Mouse (Mus musculus): ENCODE measurements at regions not wholly inside any gene's neighbourhood (a gene's known extent, or its start where the extent isn't known, plus 50 kb on each side); places are given as distances from the start of the nearest gene placed in this dataset.

DNA sequence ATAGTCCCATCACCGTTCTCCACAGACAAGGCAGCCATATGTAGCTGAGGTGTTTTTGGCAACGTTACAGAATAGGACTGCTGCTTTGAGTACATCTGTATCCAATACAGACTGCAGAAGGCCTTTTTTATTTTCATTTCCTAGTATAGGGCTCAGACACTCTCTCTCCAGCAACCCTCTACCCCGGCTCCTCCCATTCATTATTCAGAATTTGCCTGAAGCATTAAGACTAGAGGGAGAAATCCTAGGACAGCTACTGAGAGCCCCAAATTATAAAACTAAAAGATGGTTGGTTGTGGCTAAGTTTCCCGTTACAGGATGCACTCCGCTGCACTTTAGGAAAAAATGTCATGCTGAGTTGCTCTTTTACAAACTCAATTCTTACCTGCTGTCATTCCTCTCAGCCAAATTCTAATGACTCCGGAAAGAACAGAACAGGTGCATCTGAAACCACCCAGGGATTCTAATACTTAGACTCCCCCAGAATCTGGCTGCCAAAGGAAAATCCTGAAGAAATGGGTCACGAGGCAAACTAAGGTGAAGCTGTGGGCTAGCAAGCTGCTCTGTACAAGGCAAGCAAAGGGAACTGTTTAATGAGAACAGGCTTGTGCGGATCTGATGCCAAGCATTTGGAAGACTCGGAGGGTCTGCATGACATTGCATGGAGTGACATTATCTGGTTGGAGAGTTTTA, 189.1 kb upstream of the Dph6 start:
- H3K27me3 ChIP-seq (ENCODE audit: control insufficient read depth, insufficient read depth, insufficient read length): no peaks in the 10 kb centered on the region
- H3ac ChIP-seq (ENCODE audit: control insufficient read depth, insufficient read length): no peak overlapping the region
- no peaks in the 10 kb centered on the region for H3K79me2 ChIP-seq (ENCODE audit: control insufficient read depth, insufficient read depth)
- H3K36me3 ChIP-seq (ENCODE audit: control insufficient read depth, insufficient read depth): no peaks in the 10 kb centered on the region
- no peak overlapping the region for H3K4me2 ChIP-seq (ENCODE audit: low read depth)
- H3K4me3 ChIP-seq: no peak overlapping the region
- TF ChIP-seq TCF12 (IDR thresholded peaks at IDR 0.05; ENCODE audit: insufficient read depth, poor library complexity, severe bottlenecking) (no peak), MYOD1 (IDR thresholded peaks at IDR 0.05; ENCODE audit: control insufficient read depth in 1 of 3, insufficient read length in 2 of 3, low read depth in 2 of 3) (no peak), CEBPB (IDR thresholded peaks at IDR 0.05; ENCODE audit: insufficient read depth, poor library complexity, severe bottlenecking) (no peak), POLR2A (IDR thresholded peaks at IDR 0.05; ENCODE audit: insufficient read length, low read depth) (no peak), TCF3 (IDR thresholded peaks at IDR 0.05; ENCODE audit: insufficient read length, low read depth) (no peak), REST (IDR thresholded peaks at IDR 0.05; ENCODE audit: insufficient read depth, insufficient read length) (no peak), E2F4 (IDR thresholded peaks at IDR 0.05; ENCODE audit: insufficient read depth) (no peak), MAX (IDR thresholded peaks at IDR 0.05; ENCODE audit: low read depth) (no peak), USF1 (IDR thresholded peaks at IDR 0.05; ENCODE audit: low read depth) (no peak), SRF (IDR thresholded peaks at IDR 0.05; ENCODE audit: control insufficient read depth, insufficient read length, low read depth) (no peak), MYOG (IDR thresholded peaks at IDR 0.05; ENCODE audit: control insufficient read depth in 1 of 3, insufficient read depth in 1 of 3, insufficient read length in 2 of 3, low read depth in 2 of 3) (no peak), POLR2AphosphoS2 (IDR thresholded peaks at IDR 0.05; ENCODE audit: insufficient read length, low read depth) (no peak)

DNA sequence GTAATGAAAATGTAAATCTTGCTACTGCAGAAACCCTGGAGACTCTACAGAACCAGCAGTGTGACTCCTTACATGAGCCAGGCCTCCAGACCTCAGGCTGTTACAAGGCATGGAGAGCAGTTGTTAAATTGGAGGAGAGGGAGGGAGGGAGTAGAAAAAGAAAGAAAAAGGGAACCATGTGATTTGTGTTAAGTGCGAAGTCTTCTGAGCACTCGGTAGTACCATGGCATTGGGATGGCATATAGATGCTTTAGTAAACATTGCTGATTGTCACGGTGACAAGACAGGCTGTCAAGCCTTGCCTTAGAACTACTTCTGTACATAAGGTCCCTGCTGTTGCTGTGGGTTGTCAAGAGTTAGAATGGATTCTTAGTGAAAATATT, 189.6 kb upstream of the Dph6 start:
- H3ac ChIP-seq (ENCODE audit: control insufficient read depth, insufficient read length): no peak overlapping the region
- no peak overlapping the region for H3K4me3 ChIP-seq
- H3K79me2 ChIP-seq (ENCODE audit: control insufficient read depth, insufficient read depth): no peaks in the 10 kb centered on the region
- TF ChIP-seq CEBPB (IDR thresholded peaks at IDR 0.05; ENCODE audit: insufficient read depth, poor library complexity, severe bottlenecking) (no peak), TCF3 (IDR thresholded peaks at IDR 0.05; ENCODE audit: insufficient read length, low read depth) (no peak), SRF (IDR thresholded peaks at IDR 0.05; ENCODE audit: control insufficient read depth, insufficient read length, low read depth) (no peak), POLR2AphosphoS2 (IDR thresholded peaks at IDR 0.05; ENCODE audit: insufficient read length, low read depth) (no peak), REST (IDR thresholded peaks at IDR 0.05; ENCODE audit: insufficient read depth, insufficient read length) (no peak), MAX (IDR thresholded peaks at IDR 0.05; ENCODE audit: low read depth) (no peak), E2F4 (IDR thresholded peaks at IDR 0.05; ENCODE audit: insufficient read depth) (no peak), USF1 (IDR thresholded peaks at IDR 0.05; ENCODE audit: low read depth) (no peak), MYOD1 (IDR thresholded peaks at IDR 0.05; ENCODE audit: control insufficient read depth in 1 of 3, insufficient read length in 2 of 3, low read depth in 2 of 3) (no peak), TCF12 (IDR thresholded peaks at IDR 0.05; ENCODE audit: insufficient read depth, poor library complexity, severe bottlenecking) (no peak), MYOG (IDR thresholded peaks at IDR 0.05; ENCODE audit: control insufficient read depth in 1 of 3, insufficient read depth in 1 of 3, insufficient read length in 2 of 3, low read depth in 2 of 3) (no peak), POLR2A (IDR thresholded peaks at IDR 0.05; ENCODE audit: insufficient read length, low read depth) (no peak)
- H3K27me3 ChIP-seq (ENCODE audit: control insufficient read depth, insufficient read depth, insufficient read length): no peaks in the 10 kb centered on the region
- no peak overlapping the region for H3K4me2 ChIP-seq (ENCODE audit: low read depth)
- H3K36me3 ChIP-seq (ENCODE audit: control insufficient read depth, insufficient read depth): no peaks in the 10 kb centered on the region

GRCm38 (mm10) chr2:114848439-114848838, 193.7 kb upstream of the Dph6 start:
- Histone ChIP-seq H3K36me3 (ENCODE audit: control insufficient read depth, insufficient read depth) (no peaks in the 10 kb centered on the region), H3ac (ENCODE audit: control insufficient read depth, insufficient read length) (no peak overlapping the region)
- TF ChIP-seq POLR2AphosphoS2 (IDR thresholded peaks at IDR 0.05; ENCODE audit: insufficient read length, low read depth) (no peak), POLR2A (IDR thresholded peaks at IDR 0.05; ENCODE audit: insufficient read length, low read depth) (no peak), MYOG (IDR thresholded peaks at IDR 0.05; ENCODE audit: control insufficient read depth in 1 of 3, insufficient read depth in 1 of 3, insufficient read length in 2 of 3, low read depth in 2 of 3) (no peak)

GRCm38 (mm10) chr2:114848914-114849313, 194.2 kb upstream of the Dph6 start:
- Histone ChIP-seq H3K36me3 (ENCODE audit: control insufficient read depth, insufficient read depth) (no peaks in the 10 kb centered on the region), H3K27me3 (ENCODE audit: control insufficient read depth, insufficient read depth, insufficient read length) (no peaks in the 10 kb centered on the region), H3K4me2 (ENCODE audit: low read depth) (no peak overlapping the region), H3K4me3 (no peak overlapping the region), H3K79me2 (ENCODE audit: control insufficient read depth, insufficient read depth) (no peaks in the 10 kb centered on the region), H3ac (ENCODE audit: control insufficient read depth, insufficient read length) (no peak overlapping the region)
- no peak for TF ChIP-seq MYOG (IDR thresholded peaks at IDR 0.05; ENCODE audit: control insufficient read depth in 1 of 3, insufficient read depth in 1 of 3, insufficient read length in 2 of 3, low read depth in 2 of 3)
- TF ChIP-seq MYOD1 (IDR thresholded peaks at IDR 0.05; ENCODE audit: control insufficient read depth in 1 of 3, insufficient read length in 2 of 3, low read depth in 2 of 3): no peak
- no peak for TF ChIP-seq CEBPB (IDR thresholded peaks at IDR 0.05; ENCODE audit: insufficient read depth, poor library complexity, severe bottlenecking)
- TF ChIP-seq POLR2AphosphoS2 (IDR thresholded peaks at IDR 0.05; ENCODE audit: insufficient read length, low read depth): no peak
- TF ChIP-seq REST (IDR thresholded peaks at IDR 0.05; ENCODE audit: insufficient read depth, insufficient read length): no peak
- TF ChIP-seq E2F4 (IDR thresholded peaks at IDR 0.05; ENCODE audit: insufficient read depth): no peak
- no peak for TF ChIP-seq TCF12 (IDR thresholded peaks at IDR 0.05; ENCODE audit: insufficient read depth, poor library complexity, severe bottlenecking)
- no peak for TF ChIP-seq MAX (IDR thresholded peaks at IDR 0.05; ENCODE audit: low read depth)
- no peak for TF ChIP-seq TCF3 (IDR thresholded peaks at IDR 0.05; ENCODE audit: insufficient read length, low read depth)

More at GRCm38 (mm10) chr2:114848439-114848838, 193.7 kb upstream of the Dph6 start:
- H3K27me3 ChIP-seq (ENCODE audit: control insufficient read depth, insufficient read depth, insufficient read length): no peaks in the 10 kb centered on the region
- no peaks in the 10 kb centered on the region for H3K79me2 ChIP-seq (ENCODE audit: control insufficient read depth, insufficient read depth)
- H3K4me3 ChIP-seq: no peak overlapping the region
- H3K4me2 ChIP-seq (ENCODE audit: low read depth): no peak overlapping the region

Measured in myocyte (in vitro differentiated cells).